Mouse (Mus musculus) sigmoid colon, adult 10 weeks (tissue): ENCODE measurements around the gene Rfx8. TPM values are rescaled to one million over a fixed set of nuclear protein-coding genes. Genes with fewer than 3 reads are reported as not detected.

Experiments used
- polyA plus RNA-seq: library from polyadenylated mRNA; stranded (reverse); fragments of 350-450 nt; fragmentation: Illumina TruSeq; extraction: RNeasy Lipid Tissue Mini Kit (QIAGEN cat#74804); gene quantifications from one replicate; pipeline ENCODE4 v1.2.3, GENCODE M21; 2014; ENCODE audit warnings: low read depth, low replicate concordance

The Rfx8 gene
- not detected for polyA plus RNA-seq

DNA sequence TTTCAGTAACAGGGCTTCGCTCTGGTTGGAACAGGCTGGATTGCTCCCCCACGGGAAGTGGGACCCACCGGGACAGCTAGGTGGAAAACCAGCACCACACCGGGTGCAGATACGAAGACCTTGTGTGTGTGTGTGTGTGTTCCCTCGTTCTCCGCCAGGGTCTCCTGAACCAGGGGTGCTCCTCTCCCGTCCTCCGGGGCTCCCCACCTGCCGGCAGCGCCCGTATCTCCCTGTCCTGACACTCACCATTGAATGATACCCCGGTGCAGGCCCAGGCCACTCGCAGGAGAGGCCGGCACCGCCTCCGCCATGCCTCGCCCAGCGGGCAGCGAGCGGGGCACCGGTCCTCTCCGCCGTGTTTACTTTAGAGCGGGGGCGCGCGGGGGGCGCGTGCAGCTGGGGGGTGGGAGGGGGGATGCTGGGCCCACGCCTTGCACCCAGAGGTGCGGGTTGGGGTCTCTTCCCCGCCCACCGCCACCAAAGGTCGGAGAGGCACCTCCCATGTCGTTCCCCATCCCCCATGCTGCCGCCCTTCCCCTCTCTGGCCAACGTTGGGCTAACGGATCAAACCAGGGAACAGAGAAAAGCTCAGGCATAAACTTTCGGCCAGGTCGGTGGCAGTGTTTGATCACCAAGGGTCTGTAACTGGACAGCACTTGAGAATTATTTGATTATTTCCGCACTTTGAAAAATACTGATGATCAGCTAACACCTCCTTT is at the start of gene Rfx8:
TSS of gene Rfx8 (minus strand) at position 366 of the 719 bp plus-strand sequence.

DNA sequence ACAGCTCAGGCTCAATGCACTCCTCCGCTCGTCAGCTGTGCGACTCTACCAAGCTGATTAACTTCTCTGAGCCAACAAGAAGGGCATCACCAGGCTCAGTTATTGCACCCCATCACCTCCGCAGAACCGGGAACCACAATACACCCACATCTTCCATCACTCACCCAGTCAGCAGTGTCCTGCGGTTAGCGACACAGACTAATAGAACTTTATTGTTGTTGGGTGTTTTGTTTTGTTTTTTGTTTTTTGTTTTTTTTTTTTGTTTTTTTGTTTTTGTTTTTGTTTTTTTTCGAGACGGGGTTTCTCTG is 69.6 kb downstream of the Rfx8 start, which contains the start of gene Creg2:
TSS of gene Creg2 (minus strand) at position 234 of the 308 bp plus-strand sequence.

Other genes starting within 250 kb of the Rfx8 start
- 33.3 TPM for gene Tbc1d8, start 242.2 kb downstream of the Rfx8 start, polyA plus RNA-seq
- 43.4 TPM for gene Cnot11, start 186.0 kb downstream of the Rfx8 start, polyA plus RNA-seq
- gene Rnf149, start 143.6 kb downstream of the Rfx8 start, polyA plus RNA-seq = 91.0 TPM
- gene Creg2, start 69.5 kb downstream of the Rfx8 start, polyA plus RNA-seq = 0.73 TPM
- not detected for gene Gm3646, start 84.3 kb upstream of the Rfx8 start, polyA plus RNA-seq
- gene Map4k4, start 179.9 kb upstream of the Rfx8 start, polyA plus RNA-seq = 32.7 TPM